Mouse (Mus musculus) cerebellum, postnatal 25 days (tissue): Measurements from ENCODE around the gene Glg1.
"Not testable (repeated sequence)": the region's sequence is repeated elsewhere in the genome, so short reads cannot be mapped to it uniquely, and the experiment has no call there.

Experiments used
- DNase-seq, 2 experiments: peaks; one replicate each; pipeline ENCODE4 v3.0.0; 2021; ENCODE audit warnings: mixed read lengths in 2 of 2

The Glg1 gene

GRCm38 (mm10) chr8:111258631-111259407 is at the start of gene Glg1:
Gene Glg1, minus strand, starts transcription at chr8:111259216.
- peak; percentile 95 to 97 for DNase-seq

GRCm38 (mm10) chr8:111305031-111305730 is 46.2 kb upstream of the Glg1 start:
- peak in 1 of 2 experiments; percentile 17 for DNase-seq

- no peak for DNase-seq
These were observed 45.3 kb upstream of the Glg1 start for GRCm38 (mm10) chr8:111304359-111304758.

- DNase-seq: not testable (repeated sequence)
These were observed 44.2 kb upstream of the Glg1 start for GRCm38 (mm10) chr8:111303076-111303803.

GRCm38 (mm10) chr8:111300597-111301546 is 41.9 kb upstream of the Glg1 start:
- DNase-seq: peak in 1 of 2 experiments; percentile 43

- peak; percentile 94 to 96 for DNase-seq
These were observed 41.0 kb upstream of the Glg1 start, which contains the start of gene Rfwd3 for GRCm38 (mm10) chr8:111299821-111300568. Gene Rfwd3, minus strand, starts transcription at chr8:111300222.

GRCm38 (mm10) chr8:111299363-111299820 is 40.4 kb upstream of the Glg1 start:
- peak; percentile 58 to 73 for DNase-seq

- DNase-seq: peak; percentile 30 to 56
These were observed 39.0 kb upstream of the Glg1 start for GRCm38 (mm10) chr8:111298011-111298410.

GRCm38 (mm10) chr8:111291733-111292132 is 32.7 kb upstream of the Glg1 start:
- no peak for DNase-seq

GRCm38 (mm10) chr8:111290586-111290985 is 31.6 kb upstream of the Glg1 start:
- no peak for DNase-seq

GRCm38 (mm10) chr8:111285603-111286002 is 26.6 kb upstream of the Glg1 start:
- DNase-seq: peak in 1 of 2 experiments; percentile 9

GRCm38 (mm10) chr8:111282093-111282492 is 23.1 kb upstream of the Glg1 start:
- no peak for DNase-seq

GRCm38 (mm10) chr8:111268277-111268676 is 9.3 kb upstream of the Glg1 start:
- DNase-seq: peak in 1 of 2 experiments; percentile 13

- not testable (repeated sequence) for DNase-seq
These were observed 7.1 kb upstream of the Glg1 start for GRCm38 (mm10) chr8:111266161-111266560.

GRCm38 (mm10) chr8:111264693-111265220 is 5.7 kb upstream of the Glg1 start:
- no peak for DNase-seq

- peak in 1 of 2 experiments; percentile 18 for DNase-seq
These were observed 3.0 kb upstream of the Glg1 start for GRCm38 (mm10) chr8:111261981-111262381.

GRCm38 (mm10) chr8:111260251-111260650 is 1.2 kb upstream of the Glg1 start:
- DNase-seq: peak in 1 of 2 experiments; percentile 17

GRCm38 (mm10) chr8:111259408-111259741 is 359 bp upstream of the Glg1 start:
- DNase-seq: no peak

- no peak for DNase-seq
These were observed 896 bp downstream of the Glg1 start for GRCm38 (mm10) chr8:111258010-111258630.

GRCm38 (mm10) chr8:111252487-111253112 is 6.4 kb downstream of the Glg1 start:
- no peak for DNase-seq
